Mouse (Mus musculus) B cell, adult 62 days (primary cell): Measurements from ENCODE around the gene Aebp2. TPM values are rescaled to one million over a fixed set of nuclear protein-coding genes. Genes with fewer than 3 reads are reported as not detected.

Experiments
- total RNA-seq: library from RNA; stranded (reverse); gene quantifications from 4 replicates; pipeline ENCODE4 v1.2.4, GENCODE M21; 2023

Aebp2 gene
- total RNA-seq, result 60.6 to 67.0 TPM (median 64.8 TPM) in 4 replicates

DNA sequence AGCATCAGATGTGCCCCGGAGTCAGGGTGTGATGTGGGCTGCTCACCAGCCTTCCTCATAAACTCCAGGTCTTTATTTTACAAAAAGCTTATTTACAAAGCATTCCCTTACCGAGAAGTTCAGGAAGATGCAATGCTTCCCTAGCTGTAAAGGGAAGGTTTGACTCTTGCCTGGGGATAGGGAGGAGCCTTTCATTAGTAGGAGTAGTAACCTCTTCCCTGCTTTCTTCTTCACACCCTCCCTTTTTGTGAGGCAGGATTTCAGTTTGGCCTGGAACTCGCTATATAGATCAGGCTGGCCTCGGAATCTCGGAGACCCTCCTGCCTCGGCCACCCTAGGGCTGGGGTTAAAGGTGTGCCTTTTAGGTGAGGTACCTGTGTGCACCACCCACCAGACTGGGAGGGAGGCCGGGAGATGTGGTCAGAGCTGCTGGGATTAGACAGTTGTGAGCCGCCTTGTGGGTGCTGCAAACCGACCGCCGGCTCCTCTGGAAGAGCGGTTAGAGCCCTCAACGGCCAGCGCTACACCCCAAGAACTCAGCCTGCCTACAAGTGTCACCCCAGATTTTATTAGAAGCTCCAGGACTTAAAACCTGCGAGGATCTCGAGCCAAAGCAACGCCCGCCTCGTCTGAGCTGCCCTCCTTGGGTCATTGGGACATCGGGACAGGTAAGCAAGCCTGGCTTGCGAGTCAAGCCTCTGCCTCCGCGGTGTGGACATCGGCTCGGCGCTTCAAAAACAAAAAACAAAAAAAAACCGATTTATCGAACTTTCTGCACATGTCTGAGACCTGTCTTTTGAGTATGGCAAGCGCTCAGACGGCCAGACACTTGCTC is at the start of gene Aebp2:
Gene Aebp2, plus strand, starts transcription at position 273 of the 835 bp plus-strand sequence.

Other genes starting within 250 kb of the Aebp2 start
- 15.3 to 21.1 TPM (median 17.2 TPM) in 4 replicates for gene Plekha5, start 198.6 kb upstream of the Aebp2 start, total RNA-seq
- gene Gm11077, start 106.6 kb downstream of the Aebp2 start, total RNA-seq, result not detected in 4 replicates